Mouse (Mus musculus) urinary bladder, postnatal 14 days (tissue): ENCODE measurements around the gene Spns2.

ENCODE experiments used
- DNase-seq: peaks from one replicate; pipeline ENCODE4 v3.0.0; 2021; ENCODE audit warnings: low spot score

Spns2 gene

GRCm38 (mm10) chr11:72410521-72411092 lies 79.1 kb downstream of the Spns2 start:
- DNase-seq = no peak

- DNase-seq = no peak
Observed at GRCm38 (mm10) chr11:72409649-72410385, 79.9 kb downstream of the Spns2 start.

DNA sequence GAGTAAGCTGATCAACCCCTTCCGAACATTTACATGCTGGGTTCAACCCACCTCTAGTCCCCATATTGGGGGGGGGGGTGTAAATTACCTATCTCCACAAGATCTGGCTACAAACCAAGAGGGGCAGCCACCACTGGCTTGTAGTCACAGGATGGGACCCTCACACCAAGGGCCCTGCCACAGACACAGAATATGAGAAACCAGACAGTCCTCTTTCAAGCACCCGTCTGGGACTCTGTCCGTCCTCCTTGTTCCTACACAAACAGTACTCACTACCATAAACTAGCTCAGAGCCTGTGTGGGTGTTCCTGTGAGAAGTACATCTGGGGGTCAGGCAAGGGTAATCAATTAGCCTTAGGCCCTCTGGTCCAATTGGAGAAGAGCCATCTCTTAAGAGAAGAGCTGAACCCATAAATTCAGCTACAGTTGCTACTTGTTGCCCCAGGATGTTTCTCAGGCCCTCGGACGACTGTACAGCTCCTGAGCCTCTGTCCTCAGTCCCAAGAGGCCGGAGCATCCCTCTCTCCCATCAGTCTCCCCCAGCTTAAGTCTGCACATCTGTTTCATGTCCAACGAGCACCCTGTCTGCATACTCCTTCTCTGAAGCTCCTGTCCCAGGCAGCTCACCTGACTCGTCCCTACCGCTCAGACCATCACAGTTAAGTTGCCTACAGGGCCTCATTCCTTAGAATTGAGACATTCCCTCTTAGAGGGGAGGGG lies 81.1 kb downstream of the Spns2 start:
- DNase-seq = no peak

DNA sequence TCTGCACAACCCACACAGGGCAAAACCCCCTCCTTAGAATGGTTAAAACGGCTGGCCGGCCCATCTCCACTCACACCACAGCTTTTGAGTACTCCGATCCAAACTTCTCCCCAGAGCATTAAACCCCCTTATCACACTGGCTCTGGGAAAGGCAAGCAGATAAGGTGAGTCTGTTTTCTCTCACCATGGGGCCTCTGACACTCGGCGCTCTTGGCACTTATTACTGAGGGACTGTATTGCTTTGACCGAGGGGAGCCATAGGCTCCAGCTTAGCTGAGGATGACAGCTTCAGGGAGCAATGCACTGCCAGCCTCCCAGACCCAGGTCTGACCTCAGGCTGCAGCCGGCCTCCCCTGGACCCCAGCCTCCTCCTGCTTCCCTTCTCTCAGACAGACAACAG lies 82.1 kb downstream of the Spns2 start:
- no peak for DNase-seq

DNA sequence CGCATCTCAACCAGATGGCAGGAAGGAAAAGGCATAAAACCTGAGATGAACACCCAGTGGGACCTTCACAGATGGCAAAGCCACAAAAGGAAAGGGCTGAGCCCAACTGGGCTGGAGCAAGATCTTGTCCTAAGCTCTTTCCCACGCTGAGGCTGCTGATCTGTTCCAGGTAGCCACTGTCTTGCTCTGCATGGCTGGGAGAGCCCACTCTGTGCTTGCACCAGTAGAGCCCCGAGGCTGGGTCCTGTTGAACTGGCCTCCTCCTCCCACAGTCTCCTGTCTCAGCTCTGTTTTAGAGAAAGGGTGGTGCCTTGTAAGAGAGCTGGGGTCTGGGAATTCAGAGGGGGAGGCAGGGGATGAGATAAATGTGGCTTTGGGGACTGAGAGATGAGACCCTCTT lies 82.6 kb downstream of the Spns2 start:
- DNase-seq = no peak

DNA sequence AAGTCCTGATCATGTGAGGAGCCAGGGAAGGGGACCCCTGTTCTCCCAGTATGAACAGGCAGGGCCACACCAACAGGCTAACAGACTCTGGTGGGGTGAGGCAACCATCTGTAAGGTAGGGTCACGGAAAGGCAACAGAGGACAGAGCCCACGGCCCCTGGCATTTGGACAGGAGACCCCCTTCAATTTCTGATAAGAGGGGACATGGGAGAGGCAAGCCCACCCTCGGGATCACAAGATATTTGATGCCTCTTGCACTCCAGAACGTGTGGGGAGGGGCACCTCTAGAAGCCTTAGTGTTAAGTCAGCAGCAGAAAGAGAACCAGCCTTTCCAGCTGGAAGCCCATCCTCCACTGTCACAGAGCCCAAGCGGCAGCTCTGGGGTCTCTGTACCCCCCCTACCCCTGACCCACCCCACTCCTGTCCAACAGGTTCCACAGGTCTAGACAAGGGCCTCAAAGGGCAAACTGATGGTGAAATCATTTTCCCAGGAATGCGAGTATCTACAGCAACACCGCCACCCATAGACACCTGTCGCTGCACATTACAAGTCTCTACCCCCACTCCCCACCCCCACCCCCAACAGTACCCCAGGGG lies 83.5 kb downstream of the Spns2 start:
- no peak for DNase-seq

GRCm38 (mm10) chr11:72405532-72405931 lies 84.2 kb downstream of the Spns2 start:
- DNase-seq = no peak

DNA sequence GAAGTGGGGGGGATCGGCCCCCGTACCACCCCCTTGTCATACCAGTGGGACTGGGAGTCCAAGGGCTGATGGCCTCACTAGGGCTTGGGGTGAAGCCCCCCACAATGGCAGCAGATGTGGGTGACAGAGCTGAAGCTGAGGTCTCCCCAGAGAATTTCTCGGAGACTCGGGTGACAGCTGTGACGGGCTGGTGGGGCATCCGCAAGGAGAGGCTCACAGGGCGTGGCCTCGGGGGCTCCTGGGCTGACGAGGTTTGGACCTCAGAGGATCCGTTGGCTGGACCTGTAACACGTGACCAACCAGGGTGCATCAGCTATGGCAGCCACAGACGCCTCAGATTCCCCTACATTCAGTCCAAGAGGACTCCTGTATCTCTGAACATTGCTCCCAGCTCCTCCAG lies 86.7 kb downstream of the Spns2 start:
- no peak for DNase-seq

DNA sequence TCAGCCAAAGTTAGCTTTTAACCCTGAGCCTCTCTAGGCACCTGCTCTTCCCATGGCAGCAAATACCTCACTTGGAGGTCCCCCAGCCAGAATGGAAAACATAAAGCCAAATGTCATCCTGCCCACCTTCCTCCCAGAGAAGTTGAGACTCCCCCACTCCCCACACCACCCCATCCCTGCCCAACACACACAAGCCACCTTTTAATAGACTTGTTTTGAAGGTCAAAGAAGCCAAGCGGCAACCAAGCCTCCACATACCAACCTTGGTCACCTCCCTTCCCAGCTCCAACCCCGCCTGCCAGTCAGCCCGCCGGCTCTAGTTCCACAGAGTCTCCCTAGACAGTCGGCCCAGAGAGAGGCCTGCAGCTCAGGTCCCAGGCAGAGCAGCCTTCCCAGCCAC lies 87.7 kb downstream of the Spns2 start:
- no peak for DNase-seq
